Mouse (Mus musculus): Measurements from ENCODE around the gene Abca4. TPM values are rescaled to one million over a fixed set of nuclear protein-coding genes. Genes with fewer than 3 reads are reported as not detected.
A peak's percentile ranks its signal among the peaks of the same experiment; 100 is the strongest.

The Abca4 gene
- polyA plus RNA-seq, 1 experiment from 2014 or later, result 2.0 TPM

DNA sequence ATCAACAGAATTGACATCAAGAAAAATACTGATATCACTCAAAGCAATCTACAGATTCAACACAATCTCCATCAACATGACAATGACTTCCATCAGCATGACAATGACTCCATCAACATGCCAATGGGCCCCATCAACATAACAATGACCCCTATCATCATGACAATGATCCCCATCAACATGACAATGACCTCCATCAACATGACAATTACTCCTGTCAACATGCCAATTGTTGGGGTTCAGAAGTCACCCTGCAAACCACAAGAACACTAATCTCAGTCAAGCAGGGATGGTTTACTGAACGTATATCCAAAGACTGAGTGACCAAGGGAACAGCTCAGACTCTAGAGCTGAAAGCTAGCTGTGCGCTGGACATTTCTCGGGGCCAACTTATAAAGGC, 101.2 kb downstream of the Abca4 start:
- Histone ChIP-seq H3K4me3 (ENCODE audit: low read depth, low read length) (no peak overlapping the region), H3K9ac (ENCODE audit: low read length) (no peak overlapping the region), H3K4me2 (ENCODE audit: low read depth, severe bottlenecking) (no peak overlapping the region), H3K4me1 (ENCODE audit: control insufficient read depth, insufficient read depth, low read length) (0 out of 2 replicates have a peak, but pooled peaks cover 2% of the 10 kb centered on the region), H3K27me3 (ENCODE audit: control insufficient read depth, insufficient read depth, low read length) (no peaks in the 10 kb centered on the region), H3K36me3 (ENCODE audit: control insufficient read depth, insufficient read depth, low read length) (no peaks in the 10 kb centered on the region), H3K9me3 (ENCODE audit: control insufficient read depth, low read length) (no peaks in the 10 kb centered on the region), H3K27ac (replicated peaks; ENCODE audit: low read depth, low read length) (no peak overlapping the region)
- ATAC-seq (ENCODE audit: insufficient number of reproducible peaks, low FRiP score, low TSS enrichment, low read depth) (no peak), DNase-seq (ENCODE audit: low spot score) (no peak)
- 91% methylated on average over 3 of the region's 3 CpGs for WGBS

DNA sequence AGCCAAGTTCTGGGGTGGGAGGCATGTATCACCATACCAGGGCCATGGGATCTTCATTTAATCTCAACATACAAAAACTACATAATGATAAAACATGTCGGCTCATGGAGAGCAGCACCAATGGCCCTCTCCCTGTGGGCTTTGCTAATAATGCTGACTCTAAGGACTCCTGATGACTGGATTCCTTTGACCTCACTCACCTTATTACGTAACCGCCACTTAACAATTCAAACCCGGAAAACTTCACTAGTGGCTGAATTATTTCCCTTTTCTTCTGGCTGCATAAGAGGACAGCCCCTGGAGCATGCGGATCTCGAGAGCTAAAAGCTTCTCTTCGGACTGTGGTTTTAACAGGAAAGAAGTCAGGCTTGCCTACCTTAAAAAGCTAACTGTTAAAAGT, 106.6 kb downstream of the Abca4 start:
- WGBS, result 84% methylated on average over 7 of the region's 7 CpGs
- no peaks in the 10 kb centered on the region for H3K9me3 ChIP-seq (ENCODE audit: control insufficient read depth, low read length)
- H3K4me2 ChIP-seq (ENCODE audit: low read depth, severe bottlenecking), result no peak overlapping the region
- no peak overlapping the region for H3K9ac ChIP-seq (ENCODE audit: low read length)
- H3K27me3 ChIP-seq (ENCODE audit: control insufficient read depth, insufficient read depth, low read length), result no peaks in the 10 kb centered on the region
- 0 out of 2 replicates have a peak, but pooled peaks cover 2% of the 10 kb centered on the region for H3K4me1 ChIP-seq (ENCODE audit: control insufficient read depth, insufficient read depth, low read length)
- no peak overlapping the region for H3K27ac ChIP-seq (replicated peaks; ENCODE audit: low read depth, low read length)
- no peak for ATAC-seq (ENCODE audit: insufficient number of reproducible peaks, low FRiP score, low TSS enrichment, low read depth)
- no peak overlapping the region for H3K4me3 ChIP-seq (ENCODE audit: low read depth, low read length)
- no peaks in the 10 kb centered on the region for H3K36me3 ChIP-seq (ENCODE audit: control insufficient read depth, insufficient read depth, low read length)
- DNase-seq (ENCODE audit: low spot score), result no peak

DNA sequence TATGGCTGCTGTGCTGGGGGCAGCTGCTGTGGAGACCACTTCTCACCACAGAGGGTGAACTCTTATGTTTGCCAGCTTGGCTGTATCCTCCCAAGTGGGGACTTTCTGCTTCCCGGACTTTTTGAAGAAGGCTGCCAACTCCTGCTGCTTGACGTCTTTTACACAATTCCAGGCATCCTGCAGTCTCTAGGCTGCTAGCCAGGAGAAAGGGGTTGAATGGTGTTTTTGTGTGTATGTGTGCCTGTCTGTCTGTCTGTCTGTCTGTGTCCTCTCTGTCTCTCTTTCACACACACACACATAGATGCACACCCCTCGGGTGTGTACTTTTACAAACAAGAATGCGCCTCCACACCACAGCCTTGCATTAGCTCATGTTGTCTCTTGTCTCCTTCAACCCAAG, 108.2 kb downstream of the Abca4 start:
- Histone ChIP-seq H3K4me2 (ENCODE audit: low read depth, severe bottlenecking) (no peak overlapping the region), H3K9ac (ENCODE audit: low read length) (no peak overlapping the region), H3K27ac (replicated peaks; ENCODE audit: low read depth, low read length) (no peak overlapping the region), H3K9me3 (ENCODE audit: control insufficient read depth, low read length) (no peaks in the 10 kb centered on the region), H3K36me3 (ENCODE audit: control insufficient read depth, insufficient read depth, low read length) (no peaks in the 10 kb centered on the region), H3K27me3 (ENCODE audit: control insufficient read depth, insufficient read depth, low read length) (no peaks in the 10 kb centered on the region), H3K4me3 (ENCODE audit: low read depth, low read length) (no peak overlapping the region), H3K4me1 (ENCODE audit: control insufficient read depth, insufficient read depth, low read length) (0 out of 2 replicates have a peak, but pooled peaks cover 2% of the 10 kb centered on the region)
- 67% methylated on average over 4 of the region's 4 CpGs for WGBS
- ATAC-seq (ENCODE audit: insufficient number of reproducible peaks, low FRiP score, low TSS enrichment, low read depth) (no peak), DNase-seq (ENCODE audit: low spot score) (no peak)

DNA sequence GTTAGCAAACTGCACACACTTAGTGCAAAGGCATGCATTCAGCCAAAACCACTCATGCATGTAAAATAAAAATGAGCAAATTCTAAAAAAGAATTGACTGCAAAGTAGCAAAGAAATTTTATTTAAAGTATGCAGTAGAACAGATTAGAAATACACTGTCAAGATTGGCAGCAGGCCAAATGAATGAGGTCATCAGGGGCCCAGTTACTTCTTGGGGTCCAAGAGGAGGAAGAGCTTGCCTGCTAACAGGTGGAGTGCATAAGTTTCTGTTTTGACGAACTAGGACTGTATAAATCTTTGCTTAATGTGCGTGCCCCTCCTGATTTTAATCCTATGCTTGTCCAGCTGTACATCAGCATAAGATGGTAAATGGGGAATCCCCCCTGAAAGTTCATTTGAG, 109.8 kb downstream of the Abca4 start:
- H3K4me3 ChIP-seq (ENCODE audit: low read depth, low read length), result no peak overlapping the region
- 83% methylated on average over 2 of the region's 2 CpGs for WGBS
- H3K4me1 ChIP-seq (ENCODE audit: control insufficient read depth, insufficient read depth, low read length), result no peaks in the 10 kb centered on the region
- H3K9me3 ChIP-seq (ENCODE audit: control insufficient read depth, low read length), result no peaks in the 10 kb centered on the region
- H3K27ac ChIP-seq (replicated peaks; ENCODE audit: low read depth, low read length), result no peak overlapping the region
- ATAC-seq (ENCODE audit: insufficient number of reproducible peaks, low FRiP score, low TSS enrichment, low read depth), result no peak
- DNase-seq (ENCODE audit: low spot score), result no peak
- no peaks in the 10 kb centered on the region for H3K36me3 ChIP-seq (ENCODE audit: control insufficient read depth, insufficient read depth, low read length)
- H3K9ac ChIP-seq (ENCODE audit: low read length), result no peak overlapping the region
- no peak overlapping the region for H3K4me2 ChIP-seq (ENCODE audit: low read depth, severe bottlenecking)
- H3K27me3 ChIP-seq (ENCODE audit: control insufficient read depth, insufficient read depth, low read length), result no peaks in the 10 kb centered on the region

DNA sequence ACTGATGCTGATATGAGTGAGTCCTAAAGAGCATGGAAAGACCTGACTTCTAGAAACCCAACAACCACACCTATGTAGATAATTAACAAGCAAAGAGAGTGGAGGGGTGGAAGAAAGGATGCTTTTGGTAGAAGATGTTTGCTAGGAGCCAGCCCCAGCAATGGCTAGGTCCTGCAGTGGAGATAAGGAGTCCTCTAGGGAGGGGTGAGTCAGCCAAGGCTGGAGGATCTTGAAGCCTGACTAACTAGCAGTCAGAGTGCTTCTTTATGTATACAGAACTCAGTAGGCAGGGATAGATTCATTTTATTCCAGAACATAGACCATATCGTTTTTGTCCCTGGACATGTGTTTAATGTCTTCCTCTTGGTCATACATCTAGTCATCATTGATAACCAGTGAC, 115.2 kb downstream of the Abca4 start:
- no peaks in the 10 kb centered on the region for H3K9me3 ChIP-seq (ENCODE audit: control insufficient read depth, low read length)
- no peak overlapping the region for H3K4me2 ChIP-seq (ENCODE audit: low read depth, severe bottlenecking)
- no peak for ATAC-seq (ENCODE audit: insufficient number of reproducible peaks, low FRiP score, low TSS enrichment, low read depth)
- H3K4me3 ChIP-seq (ENCODE audit: low read depth, low read length), result no peak overlapping the region
- no peaks in the 10 kb centered on the region for H3K36me3 ChIP-seq (ENCODE audit: control insufficient read depth, insufficient read depth, low read length)
- DNase-seq (ENCODE audit: low spot score), result no peak
- H3K27me3 ChIP-seq (ENCODE audit: control insufficient read depth, insufficient read depth, low read length), result no peaks in the 10 kb centered on the region
- no peaks in the 10 kb centered on the region for H3K4me1 ChIP-seq (ENCODE audit: control insufficient read depth, insufficient read depth, low read length)
- WGBS, result 83% methylated on average over 1 of the region's 1 CpGs
- no peak overlapping the region for H3K9ac ChIP-seq (ENCODE audit: low read length)
- no peak overlapping the region for H3K27ac ChIP-seq (replicated peaks; ENCODE audit: low read depth, low read length)

DNA sequence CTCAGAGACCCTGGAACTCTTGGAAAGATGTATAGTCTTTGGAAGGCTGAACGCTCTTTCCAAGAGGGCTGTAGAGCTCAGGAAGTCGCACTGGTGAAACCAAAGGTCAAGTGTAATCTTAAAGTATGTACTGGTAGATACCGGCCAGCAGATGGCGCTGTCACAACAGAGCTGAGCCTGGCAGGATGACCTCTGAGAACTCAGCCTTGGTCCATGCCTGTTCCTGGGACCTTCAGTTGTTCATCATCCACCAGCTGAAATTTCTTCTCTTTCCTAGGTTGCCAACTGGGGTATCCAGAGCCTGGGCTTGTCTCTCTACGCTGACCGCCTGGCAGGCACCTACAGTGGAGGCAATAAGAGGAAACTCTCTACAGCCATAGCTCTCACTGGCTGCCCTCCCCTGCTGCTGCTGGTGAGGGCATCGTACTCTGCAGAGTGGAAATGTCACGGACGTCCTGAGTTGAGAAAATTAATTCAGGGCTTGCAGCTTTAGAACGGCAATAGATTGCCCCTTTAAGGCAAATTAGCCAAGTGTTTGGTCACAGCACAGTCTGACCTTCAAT, 125.5 kb downstream of the Abca4 start:
- Histone ChIP-seq H3K27me3 (ENCODE audit: control insufficient read depth, insufficient read depth, low read length) (no peaks in the 10 kb centered on the region), H3K9me3 (ENCODE audit: control insufficient read depth, low read length) (no peaks in the 10 kb centered on the region), H3K27ac (replicated peaks; ENCODE audit: low read depth, low read length) (no peak overlapping the region), H3K36me3 (ENCODE audit: control insufficient read depth, insufficient read depth, low read length) (no peaks in the 10 kb centered on the region), H3K4me3 (ENCODE audit: low read depth, low read length) (no peak overlapping the region), H3K4me1 (ENCODE audit: control insufficient read depth, insufficient read depth, low read length) (no peaks in the 10 kb centered on the region), H3K9ac (ENCODE audit: low read length) (no peak overlapping the region), H3K4me2 (ENCODE audit: low read depth, severe bottlenecking) (no peak overlapping the region)
- WGBS, result 52% methylated on average over 10 of the region's 10 CpGs
- DNase-seq (ENCODE audit: low spot score) (peak; percentile 75), ATAC-seq (ENCODE audit: insufficient number of reproducible peaks, low FRiP score, low TSS enrichment, low read depth) (no peak)

DNA sequence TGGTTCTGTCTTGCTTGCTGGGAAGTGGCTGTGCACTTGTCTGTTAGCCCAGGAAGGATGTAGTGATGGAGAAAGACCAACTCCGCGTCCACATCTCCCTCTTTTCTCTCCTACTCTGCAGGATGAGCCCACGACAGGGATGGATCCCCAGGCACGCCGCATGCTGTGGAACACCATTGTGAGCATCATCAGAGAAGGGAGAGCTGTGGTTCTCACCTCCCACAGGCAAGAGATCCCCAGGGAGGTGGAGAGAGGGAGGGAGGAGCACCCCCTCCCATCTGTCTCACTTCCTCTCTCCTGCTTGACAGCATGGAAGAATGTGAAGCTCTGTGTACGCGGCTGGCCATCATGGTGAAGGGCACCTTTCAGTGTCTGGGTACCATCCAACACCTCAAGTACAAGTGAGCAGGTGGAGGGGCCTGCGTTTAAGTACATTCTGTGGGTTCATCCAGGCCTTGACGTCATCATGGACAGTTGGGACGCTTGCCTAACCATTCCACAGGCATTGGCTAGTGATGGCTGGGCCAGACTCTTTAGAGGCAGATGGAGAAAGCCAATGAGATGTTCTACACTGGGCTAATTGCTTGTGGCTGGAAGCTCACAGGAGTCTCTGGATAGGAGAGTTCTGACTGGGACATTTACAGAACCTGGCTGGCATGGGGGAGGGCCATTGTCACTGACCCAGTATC, 126.5 kb downstream of the Abca4 start:
- H3K4me3 ChIP-seq (ENCODE audit: low read depth, low read length), result no peak overlapping the region
- H3K27me3 ChIP-seq (ENCODE audit: control insufficient read depth, insufficient read depth, low read length), result no peaks in the 10 kb centered on the region
- no peaks in the 10 kb centered on the region for H3K36me3 ChIP-seq (ENCODE audit: control insufficient read depth, insufficient read depth, low read length)
- WGBS, result 85% methylated on average over 10 of the region's 10 CpGs
- no peak overlapping the region for H3K27ac ChIP-seq (replicated peaks; ENCODE audit: low read depth, low read length)
- no peaks in the 10 kb centered on the region for H3K9me3 ChIP-seq (ENCODE audit: control insufficient read depth, low read length)
- no peak for DNase-seq (ENCODE audit: low spot score)
- no peak for ATAC-seq (ENCODE audit: insufficient number of reproducible peaks, low FRiP score, low TSS enrichment, low read depth)
- H3K4me2 ChIP-seq (ENCODE audit: low read depth, severe bottlenecking), result no peak overlapping the region
- no peak overlapping the region for H3K9ac ChIP-seq (ENCODE audit: low read length)
- H3K4me1 ChIP-seq (ENCODE audit: control insufficient read depth, insufficient read depth, low read length), result no peaks in the 10 kb centered on the region

DNA sequence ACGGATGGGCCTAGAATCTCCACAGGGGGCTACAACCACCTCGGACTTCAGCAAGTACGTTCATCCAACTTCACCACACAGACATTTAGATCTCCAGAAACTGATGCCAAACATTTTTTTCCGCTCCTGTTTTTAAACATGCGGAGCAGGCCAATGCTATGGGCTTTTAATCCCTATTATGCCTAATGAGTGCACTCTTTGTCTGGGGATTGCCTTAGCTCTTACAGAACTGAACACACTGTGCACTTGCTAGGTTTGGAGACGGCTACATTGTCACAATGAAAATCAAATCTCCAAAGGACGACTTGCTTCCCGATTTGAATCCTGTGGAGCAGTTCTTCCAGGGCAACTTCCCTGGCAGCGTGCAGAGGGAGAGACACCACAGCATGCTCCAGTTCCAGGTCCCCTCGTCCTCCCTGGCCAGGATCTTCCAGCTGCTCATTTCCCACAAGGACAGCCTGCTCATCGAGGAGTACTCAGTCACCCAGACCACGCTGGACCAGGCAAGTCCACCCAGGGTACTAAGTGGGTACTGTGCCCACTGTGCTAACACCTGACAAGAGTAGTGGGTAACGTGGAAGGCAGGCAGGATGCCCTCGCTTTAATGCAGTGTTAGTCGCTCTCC, 129.4 kb downstream of the Abca4 start:
- ATAC-seq (ENCODE audit: insufficient number of reproducible peaks, low FRiP score, low TSS enrichment, low read depth) (no peak), DNase-seq (ENCODE audit: low spot score) (no peak)
- WGBS, result 83% methylated on average over 15 of the region's 15 CpGs
- H3K27ac ChIP-seq (replicated peaks; ENCODE audit: low read depth, low read length), result no peak overlapping the region
- H3K36me3 ChIP-seq (ENCODE audit: control insufficient read depth, insufficient read depth, low read length), result no peaks in the 10 kb centered on the region
- H3K9ac ChIP-seq (ENCODE audit: low read length), result no peak overlapping the region
- no peaks in the 10 kb centered on the region for H3K27me3 ChIP-seq (ENCODE audit: control insufficient read depth, insufficient read depth, low read length)
- no peaks in the 10 kb centered on the region for H3K9me3 ChIP-seq (ENCODE audit: control insufficient read depth, low read length)
- H3K4me3 ChIP-seq (ENCODE audit: low read depth, low read length), result no peak overlapping the region
- H3K4me1 ChIP-seq (ENCODE audit: control insufficient read depth, insufficient read depth, low read length), result no peaks in the 10 kb centered on the region
- no peak overlapping the region for H3K4me2 ChIP-seq (ENCODE audit: low read depth, severe bottlenecking)
